Mouse (Mus musculus): ENCODE measurements around the gene Foxb1.

Foxb1 gene

DNA sequence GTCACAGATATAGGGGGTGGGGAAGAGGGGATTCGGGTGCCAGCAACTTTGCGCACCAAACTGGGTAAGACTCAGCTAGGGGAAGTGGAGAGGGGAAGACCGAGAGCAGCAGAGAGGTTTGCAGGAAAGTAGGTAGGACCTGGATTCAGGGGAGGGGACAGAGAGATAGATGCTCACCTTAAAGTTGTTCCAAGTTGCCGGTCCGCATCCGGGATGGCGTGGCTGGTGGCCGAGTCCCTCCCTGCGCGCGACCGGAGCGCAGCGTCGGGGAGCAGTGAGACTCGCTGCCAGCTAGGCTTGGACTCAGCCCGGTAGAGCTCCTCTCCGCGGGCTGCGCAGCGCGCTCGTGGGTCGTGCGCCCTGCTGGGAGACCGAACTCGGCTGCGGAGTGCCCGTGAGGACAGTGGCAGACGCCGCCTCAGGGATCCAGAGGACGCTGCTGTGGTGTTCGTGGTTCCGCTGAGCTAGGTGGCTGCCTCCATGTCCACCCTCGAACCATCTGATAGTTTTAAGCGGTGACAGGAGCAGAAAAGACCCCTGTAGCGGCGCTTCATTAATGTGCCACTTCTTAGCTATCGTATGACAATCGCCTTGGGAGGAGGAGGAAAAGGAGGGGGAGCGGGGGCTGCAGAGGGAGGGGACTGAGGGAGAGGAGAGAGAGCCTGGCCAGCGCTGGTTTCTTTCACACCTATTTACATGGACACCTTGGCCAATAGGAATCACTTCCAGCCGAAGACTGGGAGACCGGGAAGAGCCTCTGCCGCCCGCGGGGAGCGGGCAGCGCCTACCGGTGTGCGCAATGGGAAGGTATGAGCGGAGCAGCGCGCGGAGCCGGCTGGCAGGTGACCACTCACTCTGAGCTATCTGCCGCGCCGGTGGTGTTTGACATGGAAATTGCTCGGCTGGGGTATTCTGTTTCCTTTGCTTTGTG is at the start of gene Foxb1:
Gene Foxb1, minus strand, starts transcription at position 570 of the 931 bp plus-strand sequence.
- DNase-seq (ENCODE audit: low spot score in 2 of 2), result no peak

DNA sequence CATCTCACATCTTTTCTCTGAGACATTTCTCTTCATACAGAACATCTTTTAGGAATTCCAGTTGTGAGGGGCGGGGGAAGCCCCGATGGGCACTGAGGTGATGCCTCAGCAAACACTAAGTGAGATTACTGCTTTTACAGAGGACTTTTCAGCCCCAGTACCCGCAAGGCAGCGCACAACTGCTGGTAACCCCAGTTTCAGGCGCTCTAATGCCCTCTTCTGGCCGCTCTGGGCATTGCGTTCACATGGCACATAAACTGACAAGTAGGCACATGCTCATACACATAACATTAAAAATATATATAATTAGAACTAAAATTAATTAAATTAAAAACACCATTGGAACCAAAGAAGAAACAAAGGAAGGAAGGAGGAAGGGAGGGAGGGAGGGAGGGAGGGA is 29.8 kb upstream of the Foxb1 start:
- DNase-seq (ENCODE audit: low spot score in 2 of 2), result no peak

DNA sequence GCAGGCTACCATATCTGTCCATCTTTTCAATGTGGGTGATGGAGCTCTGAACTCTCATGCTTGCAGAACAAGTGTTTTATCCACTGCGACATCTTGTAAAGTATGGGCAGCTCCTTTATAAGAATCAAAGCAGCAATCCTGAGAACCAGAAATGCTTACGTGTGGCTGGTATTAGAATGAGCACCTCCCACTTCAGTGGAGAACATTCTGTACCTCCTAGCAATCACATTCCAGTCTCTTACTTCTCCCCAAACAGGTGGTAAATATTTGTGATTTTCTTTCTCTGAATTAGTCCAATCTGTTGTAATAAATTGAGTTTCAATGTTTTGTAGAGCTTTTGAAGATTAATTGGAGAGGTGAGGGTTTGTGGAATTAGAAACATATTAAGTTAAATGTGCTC is 19.3 kb upstream of the Foxb1 start:
- DNase-seq (ENCODE audit: low spot score in 2 of 2), result no peak

DNA sequence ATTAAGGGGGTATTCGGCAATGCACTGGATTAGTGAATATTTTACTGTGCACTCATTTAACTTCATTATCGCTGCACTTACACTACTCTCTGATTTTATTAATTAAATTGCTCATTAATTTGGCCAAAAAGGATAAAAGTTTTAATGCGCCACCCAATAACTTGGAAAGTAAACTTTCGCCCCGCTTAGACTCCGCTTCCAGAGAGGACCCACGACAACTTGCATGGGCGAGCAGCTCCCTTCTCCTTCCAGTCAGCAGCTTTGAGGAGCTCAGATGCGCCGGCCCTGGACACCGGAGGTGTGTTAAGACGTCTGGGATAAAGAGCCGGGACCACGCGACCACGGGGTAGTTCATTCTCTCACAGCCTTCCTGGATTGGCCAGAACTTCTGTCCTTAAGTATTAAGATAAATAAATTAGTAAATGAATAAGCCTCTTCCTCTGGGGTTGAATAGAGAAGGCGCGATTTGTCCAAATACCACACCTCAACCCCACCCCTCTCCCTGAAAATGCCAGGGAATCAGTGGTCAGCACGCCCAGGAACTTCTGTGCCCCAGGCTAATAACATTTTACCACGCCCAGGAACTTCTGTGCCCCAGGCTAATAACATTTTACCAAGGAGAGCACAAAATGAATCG is 9.3 kb upstream of the Foxb1 start:
- DNase-seq (ENCODE audit: low spot score in 2 of 2), result no peak

DNA sequence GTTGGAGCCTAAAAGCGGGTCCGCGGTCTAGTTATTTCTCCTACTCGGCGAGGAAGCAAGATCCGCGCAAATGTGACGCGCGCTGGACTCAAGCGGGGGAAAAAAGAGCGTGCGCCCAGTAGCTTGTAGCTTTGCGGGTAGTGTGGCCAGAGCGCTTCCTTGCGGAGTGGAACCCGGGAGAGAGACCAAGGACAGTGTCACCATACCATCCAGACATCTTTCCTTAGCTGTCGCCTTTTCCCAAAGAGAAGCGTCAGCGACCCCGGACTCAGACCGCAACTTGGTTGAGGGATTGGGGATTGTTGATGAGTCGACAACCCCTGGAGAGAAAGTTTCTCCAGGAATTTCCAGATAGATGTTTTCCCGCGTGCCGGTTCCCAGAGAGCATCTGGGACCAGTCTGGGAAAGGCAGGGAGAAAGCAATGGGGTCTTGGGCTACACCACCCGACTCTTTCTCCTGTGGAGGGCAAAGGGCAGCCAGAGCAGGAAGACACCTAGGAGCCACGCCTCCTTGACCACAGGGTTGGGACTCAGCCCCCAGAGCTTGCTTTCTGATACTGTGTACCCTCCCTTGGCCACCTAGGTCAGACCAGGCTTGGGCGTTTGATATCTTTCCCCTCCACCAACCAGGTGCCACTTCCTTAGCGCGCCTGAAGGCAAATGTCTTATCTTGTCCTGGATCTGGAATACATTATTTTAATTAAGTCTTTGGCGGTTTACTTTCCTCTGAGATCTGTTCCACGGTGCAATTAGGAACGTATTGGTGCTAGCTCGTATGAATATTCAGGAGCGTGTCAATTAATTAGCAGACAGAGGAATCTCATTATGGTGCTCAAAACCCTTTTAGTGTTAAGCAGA is 8.6 kb upstream of the Foxb1 start:
- DNase-seq (ENCODE audit: low spot score in 2 of 2), result no peak

DNA sequence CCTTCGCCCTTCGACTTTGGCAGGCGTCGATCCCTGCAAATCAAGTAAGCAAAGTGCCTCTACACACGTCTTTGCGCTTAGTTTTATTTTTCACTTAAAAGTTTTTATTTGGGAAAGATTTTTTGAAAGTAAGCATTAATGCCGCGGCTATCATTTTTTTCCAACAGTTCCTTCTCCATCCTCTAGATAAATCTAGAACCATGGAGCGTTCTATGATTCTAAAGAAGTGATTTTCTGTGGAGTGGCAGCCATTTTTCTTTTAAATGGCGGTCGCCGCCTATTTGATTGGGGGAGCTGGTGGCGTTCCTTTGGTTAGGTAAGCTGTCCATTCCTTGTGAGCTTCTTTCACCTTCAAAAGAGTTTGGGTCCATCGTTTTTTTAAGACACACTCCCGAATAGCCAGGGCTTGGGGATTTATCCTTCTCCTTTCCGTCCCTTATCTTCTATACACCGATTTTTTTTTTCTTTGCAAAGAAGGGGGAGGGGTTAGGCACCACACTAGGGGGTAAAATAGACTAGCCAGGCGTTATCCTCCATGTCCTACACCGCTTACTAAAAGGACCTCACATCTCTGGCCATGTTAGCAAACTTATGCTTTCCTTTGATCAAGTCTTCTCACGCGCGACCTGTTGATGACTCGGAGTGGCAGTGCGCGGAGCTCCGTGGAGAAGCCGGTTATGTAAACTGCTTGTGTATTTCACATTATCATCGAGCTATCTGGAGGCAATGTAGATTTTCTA is 7.6 kb upstream of the Foxb1 start:
- no peak for DNase-seq (ENCODE audit: low spot score in 2 of 2)

DNA sequence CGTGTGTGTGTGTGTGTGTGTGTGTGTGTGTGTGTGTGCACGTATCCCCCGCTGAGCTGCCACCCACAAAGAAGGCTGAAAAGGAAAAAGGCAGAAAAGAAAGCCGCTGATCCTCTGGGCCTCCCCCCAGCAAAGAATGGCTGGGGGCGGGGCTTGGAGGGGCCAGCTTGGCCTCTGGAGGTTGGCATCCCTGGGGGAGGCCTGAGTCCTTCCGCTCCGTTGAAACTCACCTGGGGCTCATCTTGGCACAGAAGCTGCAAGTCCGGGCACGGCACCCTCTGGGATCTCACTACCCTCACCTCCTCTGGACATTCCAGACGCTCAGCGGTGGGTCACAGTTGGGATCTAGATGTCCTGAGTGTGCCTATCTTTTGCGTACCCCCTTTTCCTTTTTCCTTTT is 6.7 kb upstream of the Foxb1 start:
- no peak for DNase-seq (ENCODE audit: low spot score in 2 of 2)

DNA sequence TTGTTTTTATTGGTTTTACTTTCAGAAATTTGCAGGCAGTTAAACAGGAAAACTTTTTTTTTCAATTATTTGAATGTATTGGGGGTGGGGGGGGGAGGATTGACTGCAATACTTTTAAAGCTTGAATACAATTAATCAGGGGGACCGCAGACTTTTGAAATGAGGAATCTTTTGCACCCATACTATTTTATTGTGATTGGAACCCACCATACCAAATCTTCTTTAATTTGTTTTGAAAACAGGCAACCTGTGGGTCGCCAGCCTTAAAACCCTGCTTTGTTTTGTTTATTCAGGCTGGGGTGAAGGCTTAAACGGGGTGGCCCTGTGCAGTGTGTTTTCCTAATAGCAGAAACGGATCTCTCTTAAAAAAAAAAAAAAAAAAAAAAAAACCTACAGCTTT is 6.2 kb upstream of the Foxb1 start:
- no peak for DNase-seq (ENCODE audit: low spot score in 2 of 2)

DNA sequence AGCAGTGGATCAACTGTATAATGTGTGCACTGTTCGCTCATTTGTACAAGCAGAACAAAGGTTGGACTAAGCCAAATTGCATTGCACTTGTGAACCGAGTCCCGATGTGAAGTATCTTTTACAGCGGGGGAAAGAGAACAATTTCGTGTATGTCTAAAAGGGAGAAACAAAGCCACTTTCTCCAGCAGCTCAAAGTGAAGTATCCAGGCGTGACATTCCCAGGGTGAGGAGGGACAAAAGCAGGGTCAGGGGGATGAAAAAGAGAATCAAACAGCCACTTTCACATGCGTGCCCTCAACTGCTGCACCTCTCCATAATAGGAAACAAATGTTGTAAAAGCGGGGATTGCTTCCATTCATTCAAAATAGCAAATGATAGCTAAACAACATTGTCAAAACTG is 5.6 kb upstream of the Foxb1 start:
- no peak for DNase-seq (ENCODE audit: low spot score in 2 of 2)

DNA sequence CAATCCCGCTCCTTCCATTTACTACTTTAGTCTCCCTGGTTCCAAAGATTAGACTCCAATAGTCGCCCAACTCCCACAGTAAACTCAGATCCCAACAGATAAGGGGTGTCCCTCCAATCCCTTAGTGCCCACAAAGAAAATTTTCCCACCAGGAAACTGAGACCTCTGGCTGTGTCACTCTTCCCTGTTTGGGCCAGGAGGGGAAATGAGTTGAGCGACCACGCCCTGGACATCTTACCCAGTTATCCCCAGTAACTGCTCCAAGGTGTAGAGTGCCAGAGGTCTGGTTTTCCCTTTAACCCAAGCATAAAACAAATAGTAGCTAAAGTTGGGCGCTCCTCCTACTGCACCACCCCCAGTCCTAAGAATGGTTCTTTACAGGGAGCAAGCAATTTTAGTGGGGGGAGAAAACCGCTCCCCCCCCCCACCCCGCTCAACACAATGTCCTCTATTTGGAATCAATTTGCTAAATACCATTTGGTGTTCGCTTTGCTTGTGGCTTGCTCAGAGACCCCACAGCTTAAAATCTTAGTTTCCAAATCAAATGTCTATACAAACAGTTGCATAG is 4.8 kb upstream of the Foxb1 start:
- DNase-seq (ENCODE audit: low spot score in 2 of 2), result no peak

DNA sequence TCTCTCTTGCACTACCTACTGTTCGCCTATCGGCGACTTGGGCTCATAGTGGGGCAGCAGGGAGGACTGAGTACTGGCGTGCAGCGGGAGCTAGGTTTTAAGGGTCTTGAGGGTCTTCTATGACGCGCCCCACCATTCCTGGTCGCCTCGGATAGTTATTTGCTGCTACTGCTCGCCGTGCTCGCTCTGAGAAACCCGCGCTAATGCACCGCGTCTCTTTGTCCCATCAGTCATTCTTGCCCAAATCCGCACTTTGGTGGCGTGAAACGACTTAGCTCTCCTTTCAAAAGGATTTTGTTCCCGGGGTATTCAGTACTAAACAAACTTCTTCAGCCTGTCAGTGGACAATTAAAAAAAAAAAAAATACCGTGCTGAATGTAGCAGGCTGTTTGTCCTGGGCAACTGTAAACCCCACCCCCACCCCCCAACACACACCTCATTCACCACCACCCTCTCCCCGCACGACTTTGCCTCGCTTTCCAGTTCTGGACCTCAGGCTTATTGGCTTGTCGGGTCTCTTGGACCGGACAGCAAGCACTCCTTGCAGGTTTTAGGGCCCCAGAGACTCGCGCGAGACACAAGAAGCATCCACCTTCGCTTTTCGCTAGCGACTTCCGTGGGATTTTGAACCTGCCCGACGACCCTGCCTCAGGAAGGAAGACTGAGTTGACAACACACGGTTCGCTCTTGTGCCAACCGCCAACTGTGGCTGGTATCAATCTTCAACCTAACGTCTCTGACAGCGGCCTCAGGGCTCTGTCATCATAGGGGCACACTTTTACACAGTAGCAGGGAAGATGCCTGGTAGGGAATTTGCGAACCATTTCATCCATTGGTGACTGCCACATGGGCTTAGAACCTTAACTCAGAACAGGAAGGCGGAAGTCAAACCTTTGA is 4.1 kb upstream of the Foxb1 start:
- DNase-seq (ENCODE audit: low spot score in 2 of 2), result no peak

DNA sequence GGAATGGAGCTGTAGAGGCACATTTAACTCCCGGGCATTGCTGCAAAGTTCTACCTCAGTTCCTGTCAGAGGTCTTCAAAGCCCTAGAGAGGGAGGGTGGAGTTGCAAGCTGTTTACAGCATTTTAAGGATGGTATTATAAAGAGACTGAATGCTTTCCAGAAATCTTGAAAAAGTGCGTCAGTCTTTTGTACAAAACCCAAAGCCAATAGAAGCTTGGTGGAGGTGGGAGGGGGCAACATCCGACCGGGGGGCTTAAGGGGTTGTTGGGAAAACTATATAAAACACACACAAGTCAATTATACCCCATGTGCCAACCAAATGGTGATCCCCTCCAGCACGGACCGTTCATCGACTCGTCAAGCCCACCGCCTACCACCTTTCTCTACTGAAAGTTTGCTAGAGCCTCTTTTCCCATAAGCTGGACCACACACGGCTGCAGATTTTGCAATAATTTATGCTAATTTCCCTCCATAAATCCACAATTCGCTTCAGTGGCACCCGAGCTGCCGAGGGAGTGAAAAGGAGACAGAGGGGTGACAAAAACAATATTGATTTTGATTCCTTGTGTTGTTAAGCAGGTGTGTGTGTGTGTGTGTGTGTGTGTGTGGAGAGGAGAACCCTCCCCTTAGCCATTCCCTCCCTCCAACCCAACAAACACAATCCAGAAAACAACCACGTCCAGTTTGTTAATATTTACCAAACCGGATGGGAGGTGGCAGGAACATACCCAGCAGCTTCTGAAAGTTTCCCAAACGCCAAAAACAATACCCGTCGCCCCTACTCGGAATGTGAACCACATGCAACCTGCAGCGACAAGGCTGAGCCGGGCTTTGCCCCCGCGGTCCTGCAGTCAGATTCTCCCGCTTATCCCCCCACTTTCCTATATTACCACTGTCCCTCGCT is 3.2 kb upstream of the Foxb1 start:
- no peak for DNase-seq (ENCODE audit: low spot score in 2 of 2)

DNA sequence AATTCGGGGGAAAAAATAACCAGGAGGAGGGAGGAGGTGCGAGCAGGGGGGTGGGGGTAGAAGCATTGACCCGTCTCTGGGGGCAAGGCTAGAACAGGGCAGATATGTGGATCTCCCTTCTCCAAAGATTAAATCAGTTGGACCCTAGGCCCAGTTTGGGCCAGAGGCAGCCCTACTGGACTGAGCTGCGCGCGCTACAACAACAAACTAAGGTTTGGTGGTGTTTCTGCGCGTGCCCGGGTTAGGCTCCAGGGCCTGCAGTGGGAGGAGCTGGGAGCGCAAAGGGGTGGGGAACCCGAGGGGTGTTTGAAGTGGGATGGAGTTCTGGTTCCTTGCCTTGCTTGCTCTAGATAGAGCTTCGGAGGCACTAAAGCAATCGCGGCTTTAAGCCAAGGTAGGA is 2.0 kb upstream of the Foxb1 start:
- no peak for DNase-seq (ENCODE audit: low spot score in 2 of 2)

DNA sequence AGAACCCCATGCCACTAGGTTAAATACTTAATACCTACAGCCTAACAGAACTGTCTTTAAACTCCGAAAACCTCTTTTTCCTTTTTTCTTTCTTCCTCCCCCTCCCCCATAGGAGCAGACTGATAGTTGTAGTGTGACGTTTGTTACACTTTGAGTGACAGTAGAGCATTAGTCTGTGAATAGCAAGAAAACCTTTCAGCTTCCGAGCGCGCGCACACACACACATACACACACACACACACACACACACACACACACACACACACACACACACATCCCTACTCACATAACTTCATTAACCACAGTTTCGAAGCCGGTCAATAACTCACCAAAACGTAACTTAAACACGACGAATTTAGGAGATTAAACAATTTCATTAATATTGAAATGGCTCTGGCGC is 1.5 kb upstream of the Foxb1 start:
- no peak for DNase-seq (ENCODE audit: low spot score in 2 of 2)

DNA sequence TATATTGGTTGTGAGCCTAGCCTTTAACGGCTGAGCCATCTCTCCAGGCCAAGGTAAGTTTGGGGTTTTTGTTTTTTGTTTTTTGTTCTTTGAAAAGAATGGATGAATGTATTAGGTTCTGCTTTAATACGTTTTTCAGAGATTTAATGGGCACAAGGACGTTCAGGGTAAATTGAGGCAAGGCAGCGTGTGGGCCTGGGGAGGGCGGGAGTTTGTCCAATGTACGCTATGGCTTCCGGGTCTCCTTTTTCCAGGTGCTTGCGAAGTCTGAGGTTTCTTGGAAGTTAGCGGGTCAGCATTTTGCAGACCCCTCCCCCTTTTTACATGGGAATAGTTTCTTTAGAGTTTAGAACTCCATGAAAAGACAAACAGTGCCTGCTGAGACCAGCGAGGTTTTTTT is 829 bp upstream of the Foxb1 start:
- DNase-seq (ENCODE audit: low spot score in 2 of 2), result no peak

DNA sequence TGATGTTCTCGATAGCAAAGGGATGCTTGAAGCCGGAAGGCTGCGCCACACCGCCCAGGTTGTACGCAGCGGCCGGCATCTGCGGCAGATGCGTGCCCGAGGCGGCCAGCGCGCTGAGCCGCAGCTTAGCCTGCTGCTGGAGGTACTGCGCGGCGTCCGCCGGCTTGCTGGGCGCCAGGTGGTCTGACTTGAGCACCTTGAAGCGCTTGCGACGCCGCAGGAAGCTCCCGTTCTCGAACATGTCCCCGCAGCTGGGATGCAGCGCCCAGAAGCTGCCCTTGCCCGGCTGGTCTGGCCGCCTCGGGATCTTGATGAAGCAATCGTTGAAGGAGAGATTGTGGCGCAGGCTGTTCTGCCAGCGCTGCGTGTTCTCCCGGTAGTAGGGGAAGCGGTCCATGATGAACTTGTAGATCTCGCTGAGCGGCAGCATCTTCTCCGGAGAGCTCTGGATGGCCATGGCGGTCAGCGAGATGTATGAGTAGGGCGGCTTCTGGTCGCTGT is 969 bp downstream of the Foxb1 start:
- no peak for DNase-seq (ENCODE audit: low spot score in 2 of 2)

DNA sequence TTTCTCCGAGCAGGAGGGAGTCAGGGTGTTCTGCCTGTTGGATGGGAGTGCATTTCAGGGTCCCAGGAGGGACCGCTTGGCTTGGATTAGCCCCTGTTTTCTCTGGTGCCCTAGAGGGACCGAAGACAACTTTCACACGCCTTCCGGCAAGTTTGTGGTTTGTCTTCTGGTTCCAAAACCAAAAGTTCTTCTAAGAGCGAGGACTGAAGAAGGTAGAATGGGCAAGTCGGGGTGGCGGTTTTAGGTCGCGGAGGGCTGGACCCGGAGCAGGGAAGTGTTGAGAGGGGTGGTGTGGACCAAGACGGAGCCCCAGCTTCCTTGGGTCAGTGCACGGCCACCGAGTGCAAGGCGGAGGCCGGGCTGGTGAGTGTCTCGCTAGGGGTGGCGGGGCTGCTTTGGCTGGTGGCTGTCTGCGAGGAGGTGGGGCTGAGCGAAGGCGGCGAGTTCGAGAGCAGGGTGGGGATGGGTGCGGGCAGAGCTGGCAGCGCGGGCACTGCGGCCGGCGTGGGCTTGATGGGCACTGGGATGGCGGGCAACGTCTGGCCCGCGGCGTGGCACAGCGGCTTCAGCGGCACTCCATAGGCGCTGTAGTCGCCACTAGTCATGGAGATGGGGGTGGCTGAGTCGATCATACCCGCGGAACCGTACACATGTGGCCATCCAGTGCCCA is 1.7 kb downstream of the Foxb1 start:
- DNase-seq (ENCODE audit: low spot score in 2 of 2), result no peak

DNA sequence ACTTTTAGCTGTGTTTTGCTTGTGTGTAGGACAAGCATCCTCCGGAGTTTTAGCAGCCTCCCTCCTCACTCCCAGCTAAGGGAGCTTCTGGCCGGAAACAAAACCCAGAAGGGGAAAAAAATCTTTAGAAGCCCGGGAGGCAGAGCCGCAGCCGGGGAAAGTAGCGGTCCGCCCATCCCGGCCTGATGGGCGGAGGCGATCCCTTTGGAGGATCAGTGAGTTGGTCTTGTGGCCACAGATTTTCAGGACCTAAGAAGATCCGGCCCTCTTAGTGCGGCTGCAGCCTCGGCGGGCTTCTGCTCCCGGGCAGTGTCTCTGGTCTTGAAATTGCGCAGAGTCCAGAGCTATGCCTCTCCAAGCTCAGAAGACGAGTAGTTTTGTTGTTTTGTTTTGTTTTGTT is 2.2 kb downstream of the Foxb1 start:
- DNase-seq (ENCODE audit: low spot score in 2 of 2), result no peak
